Comparison of ENCODE assay signal across 8 mouse cellular contexts in the genomic region with DNA sequence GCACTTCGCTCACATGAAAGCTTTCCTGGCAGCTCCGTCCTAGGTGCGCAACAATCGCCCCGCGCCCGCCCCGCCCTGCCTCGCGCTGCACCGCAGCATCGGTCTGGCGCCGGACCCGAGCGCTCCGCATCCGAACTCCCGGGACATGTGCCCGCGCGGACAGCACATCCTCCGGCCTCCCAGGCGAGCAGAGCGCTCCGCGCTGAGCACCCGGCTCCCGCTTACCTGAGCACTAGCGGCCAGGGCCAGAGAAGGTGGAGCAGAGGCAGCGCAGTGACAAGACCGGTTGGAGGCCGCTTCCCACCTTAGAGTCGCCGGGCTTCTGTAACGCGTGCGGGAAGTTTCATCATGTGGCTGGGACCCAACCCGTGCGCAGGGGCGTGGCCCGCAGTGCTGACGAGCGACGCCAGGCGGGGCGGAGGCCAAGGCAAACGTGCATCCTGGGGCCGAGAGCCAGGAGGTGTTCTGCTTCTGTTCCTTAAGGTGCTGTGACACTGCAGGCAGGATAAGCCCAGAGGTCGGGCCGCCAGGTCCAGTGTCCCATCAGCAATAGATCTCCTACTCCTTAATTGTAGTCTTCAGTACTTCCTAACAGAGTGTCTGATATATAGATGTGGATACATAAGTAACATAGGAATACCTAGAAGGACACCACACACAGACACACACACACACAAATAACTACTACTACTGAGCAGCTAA. TPM values are rescaled to one million over a fixed set of nuclear protein-coding genes. Genes with fewer than 3 reads are reported as not detected.
A peak's percentile ranks its signal among the peaks of the same experiment; 100 is the strongest.
DNase-seq lines count a peak whose midpoint lies in the region; ATAC-seq lines count a peak whose summit lies in the region.

A gene (minus strand): TSS at position 371 of the 702 bp plus-strand sequence.

- peak; percentile 98 for ATAC-seq in intestine, embryonic 15.5 days
- peak; percentile 76 for ATAC-seq in megakaryocyte-erythroid progenitor cell, adult 5-6 weeks (replicated peaks; ENCODE audit: low FRiP score, low TSS enrichment, poor library complexity, severe bottlenecking)

- H3K9ac ChIP-seq in intestine, embryonic 15.5 days = peak within 1 kb of the TSS; percentile 66

- H3K4me3 ChIP-seq in intestine, embryonic 15.5 days (replicated peaks) = peak within 1 kb of the TSS; percentile 76

- no peaks in the 10 kb centered on the region for H3K27me3 ChIP-seq in intestine, embryonic 15.5 days (replicated peaks)

- peak; percentile 90 for DNase-seq in adrenal gland, adult 2 months
- DNase-seq in embryo, embryonic 11 days = peak; percentile 93
- peak; percentile 28 to 54 for DNase-seq in gastrocnemius, postnatal 4 days (ENCODE audit: low spot score in 2 of 2)
- DNase-seq in left cerebral cortex, postnatal 14 days (ENCODE audit: low spot score in 2 of 2) = peak; percentile 85 to 88
- DNase-seq in right cerebral cortex, postnatal 14 days = peak; percentile 85
- peak; percentile 78 for DNase-seq in urinary bladder, postnatal 25 days (ENCODE audit: low spot score)

- no peaks in the 10 kb centered on the region for H3K4me1 ChIP-seq in intestine, embryonic 15.5 days (replicated peaks)

- H3K4me2 ChIP-seq in intestine, embryonic 15.5 days (replicated peaks) = peak within 1 kb of the TSS; percentile 91

- no peaks in the 10 kb centered on the region for H3K9me3 ChIP-seq in intestine, embryonic 15.5 days

- intact Hi-C loops in left cerebral cortex, postnatal 14 days (cut with DNase I) = no loop called here

- H3K27ac ChIP-seq in intestine, embryonic 15.5 days = peak within 1 kb of the TSS; percentile 70

- no peaks in the 10 kb centered on the region for H3K36me3 ChIP-seq in intestine, embryonic 15.5 days

- WGBS in intestine, embryonic 15.5 days = under 1% methylated on average over 51 of the region's 51 CpGs

RNA-seq across cellular contexts. Expression of the gene that starts here (rescaled TPM):
- total RNA-seq in adrenal gland, adult 2 months (2021) = 10 to 100 TPM; 51.1 to 80.3 TPM
- 12.3 and 16.8 TPM in 2 replicates for polyA plus RNA-seq in adrenal gland, adult 2 months (2012; rRNA removed)
- 10 to 100 TPM; 13.5 to 19.3 TPM for total RNA-seq in gastrocnemius, postnatal 4 days (2021)
- 114 and 122 TPM in 2 replicates for polyA plus RNA-seq in intestine, embryonic 15.5 days (2015; fragmentation: Nextera tagmentation; extraction: Ambion mirVana)
- 100 to 1,000 TPM; 104 to 112 TPM for total RNA-seq in left cerebral cortex, postnatal 14 days (2021)
- 213 and 259 TPM in 2 replicates for total RNA-seq in megakaryocyte-erythroid progenitor cell, adult 5-6 weeks (2014; fragmentation: Nextera tagmentation)
- 174 and 298 TPM in 2 replicates for total RNA-seq in megakaryocyte-erythroid progenitor cell, adult 5-6 weeks (2017)

Comparison
In these comparisons a context has a peak if more than half of its experiments do, and no peak if none do; other contexts are left out.
1. Peak in every context shown above with its lines: DNase-seq, ATAC-seq, H3K4me3 ChIP-seq and H3K27ac ChIP-seq.
2. DNase-seq: peak in every context shown above with its lines; median percentile 93 in embryo, embryonic 11 days; 90 in adrenal gland, adult 2 months; 86 in left cerebral cortex, postnatal 14 days; 85 in right cerebral cortex, postnatal 14 days; 78 in urinary bladder, postnatal 25 days; 41 in gastrocnemius, postnatal 4 days.